Mouse (Mus musculus) neural tube, embryonic 12.5 days (tissue): Measurements from ENCODE around the gene Thra. TPM values are rescaled to one million over a fixed set of nuclear protein-coding genes. Genes with fewer than 3 reads are reported as not detected.
"Not testable (repeated sequence)": the region's sequence is repeated elsewhere in the genome, so short reads cannot be mapped to it uniquely, and the experiment has no call there.

Experiments
- ATAC-seq: fragments of 200-750 bp; cut with Nextera tagmentation; 2 replicates; pipeline ENCODE4 v1.8.0; 2017; ENCODE audit warnings: low read depth, mild to moderate bottlenecking, moderate TSS enrichment, moderate library complexity; ENCODE audit not compliant: low FRiP score
- H3K27ac ChIP-seq: fragments of 300-500 bp; sonication (generic); 2 replicates; pipeline ENCODE4 v1.5.1; 2016
- H3K27me3 ChIP-seq: fragments of 300-500 bp; sonication (generic); replicated peaks from 2 replicates; pipeline ENCODE4 v1.6.1; 2016; ENCODE audit warnings: mild to moderate bottlenecking
- H3K36me3 ChIP-seq: fragments of 300-500 bp; sonication (generic); 2 replicates; pipeline ENCODE4 v1.6.1; 2016; ENCODE audit warnings: mild to moderate bottlenecking
- H3K4me1 ChIP-seq: fragments of 300-500 bp; sonication (generic); 2 replicates; pipeline ENCODE4 v1.6.1; 2016
- H3K4me2 ChIP-seq: fragments of 300-500 bp; sonication (generic); replicated peaks from 2 replicates; pipeline ENCODE4 v1.6.1; 2016; ENCODE audit warnings: mild to moderate bottlenecking
- H3K4me3 ChIP-seq: fragments of 300-500 bp; sonication (generic); 2 replicates; pipeline ENCODE4 v1.5.1; 2016
- H3K9ac ChIP-seq: fragments of 300-500 bp; sonication (generic); 2 replicates; pipeline ENCODE4 v1.6.1; 2016; ENCODE audit warnings: mild to moderate bottlenecking
- H3K9me3 ChIP-seq: fragments of 300-500 bp; sonication (generic); 2 replicates; pipeline ENCODE4 v1.6.1; 2016; ENCODE audit warnings: mild to moderate bottlenecking
- WGBS: fragments of 180-500 bp; shearing (Covaris S2); methylation state at CpG from one replicate; pipeline ENCODE4 v1.1.7; 2016; 5-methylcytosine and 5-hydroxymethylcytosine counted together
- polyA plus RNA-seq: library from polyadenylated mRNA; unstranded; fragments of >200 nt; fragmentation: Nextera tagmentation; extraction: Ambion mirVana; gene quantifications from 2 replicates; pipeline ENCODE4 v1.2.1, GENCODE M21; 2016

Gene Thra
- polyA plus RNA-seq, 1 experiment from 2014 or later, result 56.9 TPM

- H3K9me3 ChIP-seq, result no peaks in the 10 kb centered on the region
- no peak overlapping the region for H3K4me3 ChIP-seq
- WGBS, result 83% methylated on average over 7 of the region's 7 CpGs
- no peaks in the 10 kb centered on the region for H3K4me1 ChIP-seq
- no peak for ATAC-seq
- H3K9ac ChIP-seq, result no peak overlapping the region
- H3K27me3 ChIP-seq, result no peaks in the 10 kb centered on the region
- H3K4me2 ChIP-seq, result no peak overlapping the region
- peaks cover 46% of the 10 kb centered on the region for H3K36me3 ChIP-seq
- H3K27ac ChIP-seq, result no peak overlapping the region
These were observed 17.3 kb upstream of the Thra start for GRCm38 (mm10) chr11:98723098-98723497.

GRCm38 (mm10) chr11:98725926-98726506 lies 14.4 kb upstream of the Thra start:
- no peak overlapping the region for H3K4me3 ChIP-seq
- H3K9me3 ChIP-seq, result no peaks in the 10 kb centered on the region
- WGBS, result 95% methylated on average over 15 of the region's 15 CpGs
- ATAC-seq, result no peak
- H3K4me2 ChIP-seq, result no peak overlapping the region
- no peak overlapping the region for H3K9ac ChIP-seq
- H3K27me3 ChIP-seq, result no peaks in the 10 kb centered on the region
- peaks cover 40% of the 10 kb centered on the region for H3K36me3 ChIP-seq
- H3K27ac ChIP-seq, result no peak overlapping the region
- H3K4me1 ChIP-seq, result peaks cover 4% of the 10 kb centered on the region

GRCm38 (mm10) chr11:98729119-98729588 lies 11.3 kb upstream of the Thra start, which contains the start of gene Med24:
Gene Med24 (minus strand): TSS chr11:98729435.
- Histone ChIP-seq H3K9me3 (no peaks in the 10 kb centered on the region), H3K4me1 (peaks cover 4% of the 10 kb centered on the region), H3K27me3 (no peaks in the 10 kb centered on the region), H3K36me3 (peaks cover 32% of the 10 kb centered on the region), H3K4me2 (peak within 1 kb of the TSS; percentile 67), H3K4me3 (peak within 1 kb of the TSS; percentile 62), H3K27ac (no peak within 1 kb of the TSS), H3K9ac (peak within 1 kb of the TSS; percentile 57)
- peak; percentile 86 for ATAC-seq
- WGBS, result 0% methylated on average over 16 of the region's 16 CpGs

- no peak overlapping the region for H3K4me2 ChIP-seq
- no peaks in the 10 kb centered on the region for H3K9me3 ChIP-seq
- H3K27me3 ChIP-seq, result no peaks in the 10 kb centered on the region
- H3K4me3 ChIP-seq, result no peak overlapping the region
- no peak for ATAC-seq
- peaks cover 17% of the 10 kb centered on the region for H3K36me3 ChIP-seq
- H3K9ac ChIP-seq, result no peak overlapping the region
- no peak overlapping the region for H3K27ac ChIP-seq
- WGBS, result 66% methylated on average over 4 of the region's 4 CpGs
- peaks cover 4% of the 10 kb centered on the region for H3K4me1 ChIP-seq
These were observed 9.7 kb upstream of the Thra start for GRCm38 (mm10) chr11:98730727-98731126.

GRCm38 (mm10) chr11:98731134-98731533 lies 9.3 kb upstream of the Thra start:
- no peak overlapping the region for H3K4me2 ChIP-seq
- no peak overlapping the region for H3K27ac ChIP-seq
- H3K27me3 ChIP-seq, result no peaks in the 10 kb centered on the region
- H3K9ac ChIP-seq, result no peak overlapping the region
- 59% methylated on average over 5 of the region's 5 CpGs for WGBS
- H3K36me3 ChIP-seq, result peaks cover 13% of the 10 kb centered on the region
- H3K9me3 ChIP-seq, result no peaks in the 10 kb centered on the region
- H3K4me1 ChIP-seq, result peaks cover 4% of the 10 kb centered on the region
- no peak for ATAC-seq
- H3K4me3 ChIP-seq, result no peak overlapping the region

GRCm38 (mm10) chr11:98734020-98734419 lies 6.4 kb upstream of the Thra start:
- H3K9me3 ChIP-seq, result no peaks in the 10 kb centered on the region
- H3K4me2 ChIP-seq, result no peak overlapping the region
- no peak overlapping the region for H3K27ac ChIP-seq
- no peak overlapping the region for H3K9ac ChIP-seq
- no peaks in the 10 kb centered on the region for H3K36me3 ChIP-seq
- H3K27me3 ChIP-seq, result no peaks in the 10 kb centered on the region
- H3K4me1 ChIP-seq, result peaks cover 10% of the 10 kb centered on the region; the same call in 1 of the 2 replicates
- H3K4me3 ChIP-seq, result no peak overlapping the region; the same call in 1 of the 2 replicates
- ATAC-seq, result no peak
- WGBS, result 76% methylated on average over 3 of the region's 3 CpGs

- Histone ChIP-seq H3K9me3 (no peaks in the 10 kb centered on the region), H3K4me1 (peaks cover 14% of the 10 kb centered on the region), H3K4me2 (no peak overlapping the region), H3K4me3 (no peak overlapping the region), H3K27ac (no peak overlapping the region), H3K9ac (no peak overlapping the region), H3K27me3 (no peaks in the 10 kb centered on the region), H3K36me3 (no peaks in the 10 kb centered on the region)
- ATAC-seq, result no peak
- 96% methylated on average over 4 of the region's 4 CpGs for WGBS
These were observed 5.3 kb upstream of the Thra start for GRCm38 (mm10) chr11:98735111-98735510.

GRCm38 (mm10) chr11:98736176-98736575 lies 4.3 kb upstream of the Thra start:
- Histone ChIP-seq H3K9me3 (no peaks in the 10 kb centered on the region), H3K9ac (no peak overlapping the region), H3K4me1 (peaks cover 25% of the 10 kb centered on the region), H3K4me2 (no peak overlapping the region), H3K27me3 (no peaks in the 10 kb centered on the region), H3K27ac (no peak overlapping the region), H3K4me3 (no peak overlapping the region), H3K36me3 (no peaks in the 10 kb centered on the region)
- 92% methylated on average over 1 of the region's 1 CpGs for WGBS
- ATAC-seq, result no peak

GRCm38 (mm10) chr11:98737220-98737619 lies 3.2 kb upstream of the Thra start:
- H3K9ac ChIP-seq, result not testable (repeated sequence)
- H3K4me1 ChIP-seq, result peaks cover 29% of the 10 kb centered on the region
- WGBS, result 91% methylated on average over 2 of the region's 2 CpGs

GRCm38 (mm10) chr11:98738428-98738911 lies 2.0 kb upstream of the Thra start:
- H3K36me3 ChIP-seq, result no peaks in the 10 kb centered on the region
- ATAC-seq, result no peak
- no peaks in the 10 kb centered on the region for H3K9me3 ChIP-seq
- H3K27ac ChIP-seq, result no peak overlapping the region
- H3K4me1 ChIP-seq, result peaks cover 40% of the 10 kb centered on the region
- no peak overlapping the region for H3K4me3 ChIP-seq
- 0 out of 2 replicates have a peak overlapping the region, but pooled peaks have one; percentile 2 for H3K4me2 ChIP-seq
- 47% methylated on average over 4 of the region's 4 CpGs for WGBS
- H3K27me3 ChIP-seq, result no peaks in the 10 kb centered on the region
- H3K9ac ChIP-seq, result peak overlapping the region; percentile 17; the same call in 1 of the 2 replicates

More at GRCm38 (mm10) chr11:98737220-98737619, 3.2 kb upstream of the Thra start:
- H3K36me3 ChIP-seq, H3K4me2 ChIP-seq, H3K27ac ChIP-seq, H3K9me3 ChIP-seq, H3K4me3 ChIP-seq, ATAC-seq, H3K27me3 ChIP-seq: not testable (repeated sequence)

- Histone ChIP-seq H3K27me3 (no peaks in the 10 kb centered on the region), H3K4me3 (no peak overlapping the region), H3K36me3 (no peaks in the 10 kb centered on the region), H3K4me2 (0 out of 2 replicates have a peak overlapping the region, but pooled peaks have one; percentile 2), H3K9ac (peak overlapping the region; percentile 17; the same call in 1 of the 2 replicates), H3K27ac (no peak overlapping the region), H3K9me3 (no peaks in the 10 kb centered on the region), H3K4me1 (peaks cover 45% of the 10 kb centered on the region)
- ATAC-seq, result no peak
- WGBS, result 69% methylated on average over 9 of the region's 9 CpGs
These were observed 1.5 kb upstream of the Thra start for GRCm38 (mm10) chr11:98738925-98739324.

- Histone ChIP-seq H3K4me1 (peaks cover 56% of the 10 kb centered on the region), H3K9me3 (no peaks in the 10 kb centered on the region), H3K27ac (peak overlapping the region; percentile 92), H3K4me2 (peak overlapping the region; percentile 77), H3K9ac (peak overlapping the region; percentile 96), H3K4me3 (peak overlapping the region; percentile 91), H3K27me3 (no peaks in the 10 kb centered on the region), H3K36me3 (no peaks in the 10 kb centered on the region)
- ATAC-seq, result peak; percentile 14; the same call in 1 of the 2 replicates
- 7% methylated on average over 8 of the region's 8 CpGs for WGBS
These were observed 429 bp upstream of the Thra start for GRCm38 (mm10) chr11:98740026-98740392.
